Mouse (Mus musculus) spleen, adult 2 months (tissue): ENCODE data around the gene Parm1.

Source experiments
- CTCF ChIP-seq: fragments of 200-500 bp; IDR thresholded peaks from 2 replicates; pipeline ENCODE4 v1.5.1; 2011; ENCODE audit warnings: mild to moderate bottlenecking, inconsistent platforms; ENCODE audit not compliant: insufficient read depth, insufficient read length, insufficient replicate concordance; ENCODE audit errors: extremely low read depth
- POLR2A ChIP-seq: fragments of 200-500 bp; IDR thresholded peaks from 2 replicates; pipeline ENCODE4 v1.6.1; 2011; ENCODE audit warnings: low read depth, low read length, inconsistent platforms

- TF ChIP-seq CTCF (no peak), POLR2A (no peak)
These were observed 90.4 kb downstream of the Parm1 start for GRCm38 (mm10) chr5:91607841-91608240.
